Mouse (Mus musculus): ENCODE measurements around the gene Olah. TPM values are rescaled to one million over a fixed set of nuclear protein-coding genes. Genes with fewer than 3 reads are reported as not detected.

Gene Olah
- polyA plus RNA-seq (2015; fragmentation: Nextera tagmentation; extraction: Ambion mirVana), result 0.30 and 0.72 TPM in 2 replicates

DNA sequence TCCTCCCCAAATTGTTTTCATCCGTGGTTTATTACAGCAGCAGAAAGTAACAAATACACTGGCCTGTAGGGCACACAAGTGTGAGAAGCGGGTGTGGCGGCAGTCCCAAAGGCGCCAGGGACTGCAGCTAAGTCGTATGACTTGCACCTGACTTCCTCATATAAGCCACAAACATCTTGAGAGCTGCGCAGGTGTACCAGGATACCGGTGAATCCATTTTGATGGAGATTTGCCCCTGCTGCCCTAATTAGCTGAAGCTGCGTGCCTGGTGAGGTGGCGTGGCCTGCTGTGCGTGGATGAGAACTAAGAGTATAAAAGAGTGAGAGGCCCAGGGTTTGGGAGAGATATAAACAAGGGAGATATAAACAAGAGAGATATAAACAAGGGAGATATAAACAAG, at the start of gene Olah:
TSS of gene Olah (minus strand) at position 101 of the 400 bp plus-strand sequence.

DNA sequence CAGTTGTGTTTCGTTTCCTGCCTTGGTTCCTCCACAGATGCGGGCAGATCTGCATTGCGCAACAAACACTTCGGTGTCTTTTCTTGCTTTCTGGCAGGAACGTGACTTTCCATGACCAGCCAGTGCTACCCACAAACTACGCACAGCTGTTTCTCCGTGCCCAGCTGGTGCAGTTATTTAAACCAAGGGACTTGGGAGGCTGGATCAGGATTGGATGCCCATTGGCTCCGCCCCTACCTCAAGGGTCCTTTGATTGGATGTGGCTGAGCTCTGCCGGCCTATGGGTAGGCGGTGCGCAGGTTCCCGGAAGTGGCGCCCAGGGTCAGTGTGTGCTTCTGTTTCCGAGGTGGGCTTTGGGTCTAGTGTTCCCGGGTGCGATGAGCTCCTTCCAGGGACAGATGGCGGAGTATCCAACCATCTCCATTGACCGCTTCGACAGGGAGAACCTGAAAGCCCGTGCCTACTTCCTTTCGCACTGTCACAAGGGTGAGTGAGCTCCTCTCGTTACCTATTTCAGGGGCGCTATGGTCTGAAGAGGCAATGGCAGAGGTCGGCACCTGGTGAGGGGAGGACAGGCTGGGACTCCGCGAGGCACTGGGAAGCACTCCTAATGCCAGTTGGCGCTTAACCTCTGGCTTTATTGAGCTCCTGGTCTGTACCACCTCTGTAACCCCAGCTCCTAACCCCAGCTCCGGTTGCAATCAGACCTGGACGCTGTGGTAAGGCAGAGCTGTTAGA, 27.0 kb upstream of the Olah start, which contains the start of gene Dclre1c:
TSS of gene Dclre1c (plus strand) at position 291 of the 738 bp plus-strand sequence.

DNA sequence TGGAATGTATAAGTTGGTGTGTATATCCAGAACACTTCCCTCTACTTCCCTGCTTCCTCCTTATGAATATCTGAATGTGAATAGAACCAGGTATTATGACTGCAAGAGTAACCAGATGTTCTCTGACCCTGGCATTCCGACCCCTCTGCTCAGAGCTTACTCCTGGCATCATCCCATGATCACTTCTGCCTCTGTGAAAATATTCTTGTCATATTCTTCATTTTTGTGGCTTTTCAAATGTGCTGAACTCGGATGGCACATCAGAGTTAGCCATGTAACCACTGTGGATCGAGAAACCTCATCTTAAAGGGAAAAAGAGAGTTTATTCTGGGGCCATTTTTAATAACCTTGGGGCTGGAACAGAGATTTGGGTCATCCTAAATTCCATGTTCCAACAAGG, 25.5 kb upstream of the Olah start, which contains the start of gene Meig1:
TSS of gene Meig1 (minus strand) at position 101 of the 400 bp plus-strand sequence.

DNA sequence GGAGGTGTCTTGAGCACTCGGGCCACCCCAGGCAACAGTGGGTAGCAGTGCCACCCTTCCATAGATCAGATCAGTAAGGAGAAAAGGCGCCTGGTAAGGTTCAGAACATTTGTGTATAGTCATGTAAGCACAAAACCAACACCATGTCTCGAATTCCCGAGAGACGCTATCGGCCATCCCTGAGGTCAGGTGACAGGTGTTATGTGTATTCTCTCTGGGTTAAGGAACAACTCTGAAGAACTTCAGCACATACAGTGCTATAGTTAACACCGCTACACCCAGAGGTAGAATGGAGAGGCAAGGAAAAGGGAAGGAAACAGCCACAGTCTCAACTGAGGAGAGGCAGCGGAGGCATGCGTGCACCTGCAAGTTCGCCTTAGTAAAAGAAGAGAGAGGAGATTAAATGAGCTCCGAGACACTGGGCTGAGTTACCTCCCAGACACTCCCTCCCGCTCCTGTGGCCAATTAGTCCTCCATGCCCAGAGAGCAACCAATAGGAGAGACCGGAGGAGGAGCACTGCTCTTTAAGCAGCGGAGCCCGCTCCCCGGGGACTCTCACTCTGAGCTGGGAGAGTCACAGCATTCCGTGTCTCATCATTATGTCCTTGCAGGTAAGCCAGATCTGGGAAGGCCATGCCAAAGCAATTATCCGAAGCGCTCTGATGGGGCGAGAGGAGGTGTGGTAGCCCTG, 61.3 kb downstream of the Olah start, which contains the start of gene Acbd7:
TSS of gene Acbd7 (plus strand) at position 558 of the 691 bp plus-strand sequence.

DNA sequence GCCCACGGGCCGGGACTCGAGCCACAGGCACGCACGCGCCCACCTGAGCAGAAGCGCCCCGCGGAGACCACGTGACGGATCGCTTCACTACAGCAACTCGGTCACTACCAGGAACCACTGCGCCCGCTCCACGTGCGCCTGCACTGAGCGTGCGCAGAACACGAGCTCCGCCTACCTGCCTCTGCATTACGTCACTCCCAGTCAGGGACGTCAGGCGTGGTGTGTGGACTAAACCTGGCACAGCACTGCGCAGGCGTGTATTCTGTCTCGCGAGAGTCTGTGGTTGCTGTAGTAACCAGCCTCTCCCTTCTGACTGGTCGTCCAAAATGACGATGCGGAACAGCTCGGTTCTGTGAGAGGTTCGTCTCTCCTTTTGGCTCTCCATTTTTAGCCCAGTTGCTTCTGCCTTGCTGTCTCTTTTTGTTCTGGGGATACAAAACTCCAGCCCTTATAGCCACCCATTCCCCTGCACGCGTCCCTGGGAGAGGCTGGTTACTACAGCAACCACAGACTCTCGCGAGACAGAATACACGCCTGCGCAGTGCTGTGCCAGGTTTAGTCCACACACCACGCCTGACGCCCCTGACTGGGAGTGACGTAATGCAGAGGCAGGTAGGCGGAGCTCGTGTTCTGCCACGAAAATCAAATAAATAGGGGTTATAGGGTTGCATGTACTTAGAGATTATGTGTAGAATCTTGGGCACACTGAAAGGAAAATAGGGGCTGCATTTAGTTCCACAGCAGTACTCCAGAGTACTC, 64.3 kb downstream of the Olah start, which contains the start of gene Rpp38:
TSS of gene Rpp38 (minus strand) at position 160 of the 759 bp plus-strand sequence.

Other genes starting within 250 kb of the Olah start
- gene Nmt2, start 113.0 kb downstream of the Olah start, polyA plus RNA-seq (2015; fragmentation: Nextera tagmentation; extraction: Ambion mirVana), result 26.2 and 48.8 TPM in 2 replicates
- 18.4 and 20.8 TPM in 2 replicates for gene Rpp38, start 64.6 kb downstream of the Olah start, polyA plus RNA-seq (2015; fragmentation: Nextera tagmentation; extraction: Ambion mirVana)
- 3.2 and 5.5 TPM in 2 replicates for gene Acbd7, start 61.0 kb downstream of the Olah start, polyA plus RNA-seq (2015; fragmentation: Nextera tagmentation; extraction: Ambion mirVana)
- gene Meig1, start 25.4 kb upstream of the Olah start, polyA plus RNA-seq (2015; fragmentation: Nextera tagmentation; extraction: Ambion mirVana), result 3.0 and 3.9 TPM in 2 replicates
- 4.6 and 6.5 TPM in 2 replicates for gene Dclre1c, start 26.9 kb upstream of the Olah start, polyA plus RNA-seq (2015; fragmentation: Nextera tagmentation; extraction: Ambion mirVana)
- 2.9 and 4.1 TPM in 2 replicates for gene Suv39h2, start 77.8 kb upstream of the Olah start, polyA plus RNA-seq (2015; fragmentation: Nextera tagmentation; extraction: Ambion mirVana)
- 0.90 and 1.4 TPM in 2 replicates for gene Gm45902, start 115.6 kb upstream of the Olah start, polyA plus RNA-seq (2015; fragmentation: Nextera tagmentation; extraction: Ambion mirVana)
- 38.8 and 54.7 TPM in 2 replicates for gene Hspa14, start 115.6 kb upstream of the Olah start, polyA plus RNA-seq (2015; fragmentation: Nextera tagmentation; extraction: Ambion mirVana)
- gene Cdnf, start 115.8 kb upstream of the Olah start, polyA plus RNA-seq (2015; fragmentation: Nextera tagmentation; extraction: Ambion mirVana), result 0.47 and 1.1 TPM in 2 replicates
- gene Fam107b, start 173.3 kb upstream of the Olah start, polyA plus RNA-seq (2015; fragmentation: Nextera tagmentation; extraction: Ambion mirVana), result 17.3 and 18.6 TPM in 2 replicates